Mouse (Mus musculus): Measurements from ENCODE around the gene 7530416G11Rik.

DNA sequence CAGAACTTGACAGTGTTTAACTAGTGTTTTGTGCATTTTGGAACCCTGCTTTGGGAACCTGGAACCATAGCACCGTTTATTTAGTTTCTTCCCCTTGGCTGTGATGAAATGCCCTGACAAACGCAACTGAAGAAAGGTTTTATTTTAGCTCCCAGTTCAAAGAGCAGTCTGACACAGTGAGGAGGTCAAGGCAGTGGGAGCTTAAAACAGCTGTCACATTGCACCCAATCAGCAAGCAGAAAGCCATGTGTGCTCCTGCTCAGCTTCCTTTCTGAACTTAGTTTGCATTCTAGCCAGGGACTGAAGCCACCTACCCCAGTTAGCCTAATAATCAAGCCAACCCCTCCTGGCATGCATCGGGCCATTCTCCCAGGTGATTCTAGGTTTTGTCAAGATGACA is 56.4 kb downstream of the 7530416G11Rik start:
- TF ChIP-seq CTCF (IDR thresholded peaks at IDR 0.05; ENCODE audit: low read depth, low read length) (no peak), POLR2A (IDR thresholded peaks at IDR 0.05; ENCODE audit: extremely low read depth, insufficient read depth, low read length) (no peak)

Measured in liver, adult 2 months (tissue).